19 mouse cellular contexts compared by ENCODE assay signal in genomic region chr6:94344296-94344695, GRCm38 (mm10).
DNase-seq lines count a peak whose midpoint lies in the region; ATAC-seq and TF ChIP-seq lines count a peak whose summit lies in the region.
"Had no signal": no experiment of that assay in that cellular context is flagged by ENCODE, and none has a peak within 500 bp of the region (broad histone marks: within the 10 kb centered on the region; RNA-seq: fewer than 3 reads in every experiment).

No protein-coding gene starts in this region.

- DNase-seq in midbrain, postnatal 0 days (ENCODE audit: low spot score): peak; percentile 12
- peak; percentile 88 to 89 for DNase-seq in cerebellum, postnatal 10 days
- peak; percentile 4 to 17 for DNase-seq in layer of hippocampus, adult 8-10 months (ENCODE audit: low spot score in 2 of 2)
- no peak for DNase-seq in retina, postnatal 1 day
- no peak for DNase-seq in embryo, embryonic 9.5 days (ENCODE audit: extremely low spot score)
- DNase-seq: adrenal gland, adult 2 months; gastrocnemius, postnatal 10 days; heart, adult 2 months; kidney, adult 18-20 months; kidney, postnatal 36 days; thymus, postnatal 4 days had no signal

- ATAC-seq in midbrain, postnatal 0 days (ENCODE audit: low FRiP score): no peak
- no peak for ATAC-seq in midbrain, embryonic 13.5 days
- ATAC-seq in CD4-positive, CD25-positive, alpha-beta regulatory T cell, adult 4 months: no peak
- ATAC-seq: liver, embryonic 12.5 days had no signal

- no peak overlapping the region for H3K27ac ChIP-seq in midbrain, postnatal 0 days (ENCODE audit: low read depth, low read length)
- H3K27ac ChIP-seq in midbrain, embryonic 13.5 days: no peak overlapping the region
- H3K27ac ChIP-seq: heart, adult 2 months; hindbrain, embryonic 15.5 days; liver, embryonic 12.5 days; lung, embryonic 15.5 days; neural tube, embryonic 15.5 days had no signal

- no peaks in the 10 kb centered on the region for H3K27me3 ChIP-seq in midbrain, postnatal 0 days (ENCODE audit: insufficient read depth, low read length)
- H3K27me3 ChIP-seq in midbrain, embryonic 13.5 days: no peaks in the 10 kb centered on the region
- H3K27me3 ChIP-seq: hindbrain, embryonic 15.5 days; liver, embryonic 12.5 days; lung, embryonic 15.5 days; megakaryocyte, embryonic 14.5 days; neural tube, embryonic 15.5 days had no signal

- H3K9me3 ChIP-seq in midbrain, postnatal 0 days (ENCODE audit: low read length): no peaks in the 10 kb centered on the region
- no peaks in the 10 kb centered on the region for H3K9me3 ChIP-seq in midbrain, embryonic 13.5 days
- H3K9me3 ChIP-seq: G1E; hindbrain, embryonic 15.5 days; liver, embryonic 12.5 days; lung, embryonic 15.5 days; neural tube, embryonic 15.5 days had no signal

- H3K4me1 ChIP-seq in midbrain, postnatal 0 days (ENCODE audit: insufficient read depth, low read length): no peaks in the 10 kb centered on the region
- H3K4me1 ChIP-seq in midbrain, embryonic 13.5 days (replicated peaks): no peaks in the 10 kb centered on the region
- H3K4me1 ChIP-seq: hindbrain, embryonic 15.5 days; liver, embryonic 12.5 days; lung, embryonic 15.5 days; megakaryocyte, embryonic 14.5 days; neural tube, embryonic 15.5 days had no signal

- no peak for TF ChIP-seq CTCF in midbrain, postnatal 0 days (IDR thresholded peaks at IDR 0.05)

- H3K4me3 ChIP-seq in midbrain, postnatal 0 days (ENCODE audit: low read depth, low read length): no peak overlapping the region
- H3K4me3 ChIP-seq in midbrain, embryonic 13.5 days (replicated peaks): no peak overlapping the region
- H3K4me3 ChIP-seq: heart, adult 2 months; hindbrain, embryonic 15.5 days; liver, embryonic 12.5 days; lung, embryonic 15.5 days; megakaryocyte, embryonic 14.5 days; neural tube, embryonic 15.5 days had no signal

- H3K4me2 ChIP-seq in midbrain, postnatal 0 days (ENCODE audit: low read depth, low read length, poor library complexity, severe bottlenecking): no peak overlapping the region
- no peak overlapping the region for H3K4me2 ChIP-seq in midbrain, embryonic 13.5 days (replicated peaks)
- H3K4me2 ChIP-seq: hindbrain, embryonic 15.5 days; liver, embryonic 12.5 days; lung, embryonic 15.5 days; neural tube, embryonic 15.5 days had no signal

- WGBS in midbrain, postnatal 0 days: 71% methylated on average over 2 of the region's 2 CpGs
- 80% methylated on average over 2 of the region's 2 CpGs for WGBS in midbrain, embryonic 13.5 days

- no peak overlapping the region for H3K9ac ChIP-seq in midbrain, postnatal 0 days (replicated peaks; ENCODE audit: low read length, poor library complexity, severe bottlenecking)
- H3K9ac ChIP-seq in midbrain, embryonic 13.5 days (replicated peaks): no peak overlapping the region
- H3K9ac ChIP-seq: hindbrain, embryonic 15.5 days; liver, embryonic 12.5 days; lung, embryonic 15.5 days; neural tube, embryonic 15.5 days had no signal

- H3K36me3 ChIP-seq in midbrain, postnatal 0 days (ENCODE audit: insufficient read depth, low read length): no peaks in the 10 kb centered on the region
- no peaks in the 10 kb centered on the region for H3K36me3 ChIP-seq in midbrain, embryonic 13.5 days
- H3K36me3 ChIP-seq: G1E; hindbrain, embryonic 15.5 days; liver, embryonic 12.5 days; lung, embryonic 15.5 days; neural tube, embryonic 15.5 days had no signal

Comparison
In these comparisons a context has a peak if more than half of its experiments do, and no peak if none do; other contexts are left out.
1. DNase-seq: peak in midbrain, postnatal 0 days (single experiment), cerebellum, postnatal 10 days (2 of 2) and layer of hippocampus, adult 8-10 months (2 of 2); none in retina, postnatal 1 day (single experiment) and embryo, embryonic 9.5 days (single experiment).